Mouse (Mus musculus): ENCODE data around the gene Rxfp2. TPM values are rescaled to one million over a fixed set of nuclear protein-coding genes. Genes with fewer than 3 reads are reported as not detected.

The Rxfp2 gene
- total and polyA plus RNA-seq, 2 experiments, result not detected

- no peak for TF ChIP-seq CTCF (IDR thresholded peaks at IDR 0.05; ENCODE audit: low read depth, low read length)
- TF ChIP-seq POLR2A (IDR thresholded peaks at IDR 0.05; ENCODE audit: extremely low read depth, insufficient read depth, low read length), result no peak
- peaks cover 3% of the 10 kb centered on the region; the same call in 1 of the 2 replicates for H3K27me3 ChIP-seq (ENCODE audit: control insufficient read depth, insufficient read depth, low read length)
- WGBS, result 90% methylated on average over 12 of the region's 12 CpGs
These were observed 80.3 kb downstream of the Rxfp2 start for GRCm38 (mm10) chr5:150098754-150099153.

GRCm38 (mm10) chr5:150101789-150102188 is 83.3 kb downstream of the Rxfp2 start:
- Histone ChIP-seq H3K4me1 (ENCODE audit: control insufficient read depth, insufficient read depth, low read length) (no peaks in the 10 kb centered on the region), H3K9ac (ENCODE audit: low read depth, low read length) (no peak overlapping the region), H3K79me2 (ENCODE audit: control insufficient read depth, insufficient read depth, low read length) (no peaks in the 10 kb centered on the region), H3K36me3 (ENCODE audit: control insufficient read depth, insufficient read depth, low read length) (no peaks in the 10 kb centered on the region), H3K27ac (replicated peaks; ENCODE audit: insufficient read depth, low read depth, low read length) (no peak overlapping the region), H3K4me3 (ENCODE audit: insufficient read depth, low read depth, low read length) (no peak overlapping the region), H3K27me3 (ENCODE audit: control insufficient read depth, insufficient read depth, low read length) (peaks cover 3% of the 10 kb centered on the region; the same call in 1 of the 2 replicates)
- TF ChIP-seq POLR2A (IDR thresholded peaks at IDR 0.05; ENCODE audit: extremely low read depth, insufficient read depth, low read length) (no peak), CTCF (IDR thresholded peaks at IDR 0.05; ENCODE audit: low read depth, low read length) (no peak)
- 85% methylated on average over 11 of the region's 11 CpGs for WGBS
- no peak for DNase-seq (ENCODE audit: extremely low read depth, low read depth, low spot score)

More at GRCm38 (mm10) chr5:150098754-150099153, 80.3 kb downstream of the Rxfp2 start:
- H3K36me3 ChIP-seq (ENCODE audit: control insufficient read depth, insufficient read depth, low read length), result no peaks in the 10 kb centered on the region
- H3K4me3 ChIP-seq (ENCODE audit: insufficient read depth, low read depth, low read length), result no peak overlapping the region
- H3K27ac ChIP-seq (replicated peaks; ENCODE audit: insufficient read depth, low read depth, low read length), result no peak overlapping the region
- H3K9ac ChIP-seq (ENCODE audit: low read depth, low read length), result no peak overlapping the region
- H3K4me1 ChIP-seq (ENCODE audit: control insufficient read depth, insufficient read depth, low read length), result no peaks in the 10 kb centered on the region
- no peak for DNase-seq (ENCODE audit: extremely low read depth, low read depth, low spot score)
- no peaks in the 10 kb centered on the region for H3K79me2 ChIP-seq (ENCODE audit: control insufficient read depth, insufficient read depth, low read length)

- no peak for DNase-seq (ENCODE audit: extremely low read depth, low read depth, low spot score)
- Histone ChIP-seq H3K36me3 (ENCODE audit: control insufficient read depth, insufficient read depth, low read length) (no peaks in the 10 kb centered on the region), H3K79me2 (ENCODE audit: control insufficient read depth, insufficient read depth, low read length) (no peaks in the 10 kb centered on the region), H3K9ac (ENCODE audit: low read depth, low read length) (no peak overlapping the region), H3K4me3 (ENCODE audit: insufficient read depth, low read depth, low read length) (no peak overlapping the region), H3K27ac (replicated peaks; ENCODE audit: insufficient read depth, low read depth, low read length) (no peak overlapping the region), H3K4me1 (ENCODE audit: control insufficient read depth, insufficient read depth, low read length) (no peaks in the 10 kb centered on the region), H3K27me3 (ENCODE audit: control insufficient read depth, insufficient read depth, low read length) (no peaks in the 10 kb centered on the region)
- 85% methylated on average over 7 of the region's 7 CpGs for WGBS
- TF ChIP-seq POLR2A (IDR thresholded peaks at IDR 0.05; ENCODE audit: extremely low read depth, insufficient read depth, low read length) (no peak), CTCF (IDR thresholded peaks at IDR 0.05; ENCODE audit: low read depth, low read length) (no peak)
These were observed 87.9 kb downstream of the Rxfp2 start for GRCm38 (mm10) chr5:150106358-150106757.

- H3K27me3 ChIP-seq (ENCODE audit: control insufficient read depth, insufficient read depth, low read length), result no peaks in the 10 kb centered on the region
- no peak overlapping the region for H3K4me3 ChIP-seq (ENCODE audit: insufficient read depth, low read depth, low read length)
- no peak overlapping the region for H3K27ac ChIP-seq (replicated peaks; ENCODE audit: insufficient read depth, low read depth, low read length)
- no peak overlapping the region for H3K9ac ChIP-seq (ENCODE audit: low read depth, low read length)
- H3K4me1 ChIP-seq (ENCODE audit: control insufficient read depth, insufficient read depth, low read length), result no peaks in the 10 kb centered on the region
- 57% methylated on average over 8 of the region's 8 CpGs for WGBS
- H3K79me2 ChIP-seq (ENCODE audit: control insufficient read depth, insufficient read depth, low read length), result no peaks in the 10 kb centered on the region
- H3K36me3 ChIP-seq (ENCODE audit: control insufficient read depth, insufficient read depth, low read length), result no peaks in the 10 kb centered on the region
- no peak for DNase-seq (ENCODE audit: extremely low read depth, low read depth, low spot score)
- no peak for TF ChIP-seq CTCF (IDR thresholded peaks at IDR 0.05; ENCODE audit: low read depth, low read length)
- no peak for TF ChIP-seq POLR2A (IDR thresholded peaks at IDR 0.05; ENCODE audit: extremely low read depth, insufficient read depth, low read length)
These were observed 92.8 kb downstream of the Rxfp2 start for GRCm38 (mm10) chr5:150111236-150111635.

GRCm38 (mm10) chr5:150114007-150114406 is 95.5 kb downstream of the Rxfp2 start:
- DNase-seq (ENCODE audit: extremely low read depth, low read depth, low spot score), result no peak
- H3K36me3 ChIP-seq (ENCODE audit: control insufficient read depth, insufficient read depth, low read length), result no peaks in the 10 kb centered on the region
- TF ChIP-seq CTCF (IDR thresholded peaks at IDR 0.05; ENCODE audit: low read depth, low read length) (no peak), POLR2A (IDR thresholded peaks at IDR 0.05; ENCODE audit: extremely low read depth, insufficient read depth, low read length) (no peak)
- H3K27ac ChIP-seq (replicated peaks; ENCODE audit: insufficient read depth, low read depth, low read length), result no peak overlapping the region
- H3K4me3 ChIP-seq (ENCODE audit: insufficient read depth, low read depth, low read length), result no peak overlapping the region
- 0 out of 2 replicates have a peak, but pooled peaks cover 3% of the 10 kb centered on the region for H3K27me3 ChIP-seq (ENCODE audit: control insufficient read depth, insufficient read depth, low read length)
- H3K79me2 ChIP-seq (ENCODE audit: control insufficient read depth, insufficient read depth, low read length), result no peaks in the 10 kb centered on the region
- no peak overlapping the region for H3K9ac ChIP-seq (ENCODE audit: low read depth, low read length)
- H3K4me1 ChIP-seq (ENCODE audit: control insufficient read depth, insufficient read depth, low read length), result peaks cover 3% of the 10 kb centered on the region; the same call in 1 of the 2 replicates
- WGBS, result 81% methylated on average over 7 of the region's 7 CpGs

- H3K4me3 ChIP-seq (ENCODE audit: insufficient read depth, low read depth, low read length), result no peak overlapping the region
- no peak for DNase-seq (ENCODE audit: extremely low read depth, low read depth, low spot score)
These were observed 96.3 kb downstream of the Rxfp2 start for GRCm38 (mm10) chr5:150114778-150115177.

More at GRCm38 (mm10) chr5:150114778-150115177, 96.3 kb downstream of the Rxfp2 start:
- TF ChIP-seq CTCF (IDR thresholded peaks at IDR 0.05; ENCODE audit: low read depth, low read length) (no peak), POLR2A (IDR thresholded peaks at IDR 0.05; ENCODE audit: extremely low read depth, insufficient read depth, low read length) (no peak)
- H3K79me2 ChIP-seq (ENCODE audit: control insufficient read depth, insufficient read depth, low read length), result no peaks in the 10 kb centered on the region
- H3K27ac ChIP-seq (replicated peaks; ENCODE audit: insufficient read depth, low read depth, low read length), result no peak overlapping the region
- H3K4me1 ChIP-seq (ENCODE audit: control insufficient read depth, insufficient read depth, low read length), result peaks cover 3% of the 10 kb centered on the region; the same call in 1 of the 2 replicates
- 0 out of 2 replicates have a peak, but pooled peaks cover 3% of the 10 kb centered on the region for H3K27me3 ChIP-seq (ENCODE audit: control insufficient read depth, insufficient read depth, low read length)
- no peak overlapping the region for H3K9ac ChIP-seq (ENCODE audit: low read depth, low read length)
- 85% methylated on average over 4 of the region's 4 CpGs for WGBS
- no peaks in the 10 kb centered on the region for H3K36me3 ChIP-seq (ENCODE audit: control insufficient read depth, insufficient read depth, low read length)
